ENCODE assay signal across 8 mouse cellular contexts in genomic region chr17:57078336-57078735, GRCm38 (mm10). TPM values are rescaled to one million over a fixed set of nuclear protein-coding genes. Genes with fewer than 3 reads are reported as not detected.
DNase-seq lines count a peak whose midpoint lies in the region; ATAC-seq and TF ChIP-seq lines count a peak whose summit lies in the region.

TSS of gene Dennd1c (minus strand) at chr17:57078514.

- TF ChIP-seq EP300 in liver, postnatal 0 days (IDR thresholded peaks at IDR 0.05; ENCODE audit: low read depth) = no peak

- peak within 1 kb of the TSS; percentile 37; the same call in 1 of the 2 replicates for H3K27ac ChIP-seq in liver, postnatal 0 days (ENCODE audit: low read depth)

- intact Hi-C loops in heart, postnatal 25 days (cut with DNase I) = no loop called here

- 20% methylated on average over 6 of the region's 6 CpGs for WGBS in liver, postnatal 0 days (ENCODE audit: insufficient replicate concordance)

- H3K9ac ChIP-seq in liver, postnatal 0 days (replicated peaks) = peak within 1 kb of the TSS; percentile 51

- no peaks in the 10 kb centered on the region for H3K9me3 ChIP-seq in liver, postnatal 0 days (ENCODE audit: low read length)

- H3K4me1 ChIP-seq in liver, postnatal 0 days (ENCODE audit: insufficient read depth) = no peaks in the 10 kb centered on the region

- no peaks in the 10 kb centered on the region for H3K36me3 ChIP-seq in liver, postnatal 0 days (replicated peaks; ENCODE audit: insufficient read depth, low read length)

- TF ChIP-seq CTCF in liver, postnatal 0 days (IDR thresholded peaks at IDR 0.05; ENCODE audit: low read depth) = no peak

- peak within 1 kb of the TSS; percentile 42 for H3K4me2 ChIP-seq in liver, postnatal 0 days (ENCODE audit: low read depth, low read length)

- no peaks in the 10 kb centered on the region for H3K27me3 ChIP-seq in liver, postnatal 0 days (ENCODE audit: insufficient read depth, low read length)

- peak within 1 kb of the TSS; percentile 19 for H3K4me3 ChIP-seq in liver, postnatal 0 days (ENCODE audit: low read depth, low read length)

- peak; percentile 24 to 40 for DNase-seq in heart, adult 9 months (ENCODE audit: low spot score in 2 of 2)
- no peak for DNase-seq in heart, postnatal 25 days (ENCODE audit: low spot score)
- peak; percentile 70 for DNase-seq in liver, postnatal 0 days
- DNase-seq in spleen, postnatal 36 days (ENCODE audit: low spot score in 2 of 2) = peak; percentile 76 to 81
- DNase-seq in embryo, embryonic 11 days = no peak
- no peak for DNase-seq in right cerebral cortex, adult 18-20 months
- DNase-seq in left cerebral cortex, adult 8-10 months (ENCODE audit: low spot score in 2 of 2) = no peak

- peak; percentile 92 for ATAC-seq in common myeloid progenitor, adult 5-6 weeks (replicated peaks; ENCODE audit: low read depth, poor library complexity, severe bottlenecking)
- peak; percentile 69 for ATAC-seq in liver, postnatal 0 days

RNA-seq across cellular contexts. Expression of gene Dennd1c, which starts in this region (rescaled TPM):
- total RNA-seq in heart, postnatal 25 days (2021) = 1 to 10 TPM in 1 of 2 experiments, under 1 TPM in 1; 0.96 to 2.1 TPM
- 4.4 and 5.0 TPM in 2 replicates for total RNA-seq in common myeloid progenitor, adult 5-6 weeks (2017)
- polyA plus RNA-seq in liver, postnatal 0 days (2015; fragmentation: Nextera tagmentation; extraction: Ambion mirVana) = 3.5 and 4.9 TPM in 2 replicates
- total RNA-seq in left cerebral cortex, adult 8-10 months (2022) = 1 to 10 TPM; 1.1 to 3.9 (median 2.5) TPM

Comparison
In these comparisons a context has a peak if more than half of its experiments do, and no peak if none do; other contexts are left out.
1. DNase-seq: peak in heart, adult 9 months (2 of 2), liver, postnatal 0 days (single experiment) and spleen, postnatal 36 days (2 of 2); none in heart, postnatal 25 days (single experiment), embryo, embryonic 11 days (single experiment), right cerebral cortex, adult 18-20 months (single experiment) and left cerebral cortex, adult 8-10 months (0 of 2).